Comparison of ENCODE assay signal across 12 mouse cellular contexts in the genomic region with DNA sequence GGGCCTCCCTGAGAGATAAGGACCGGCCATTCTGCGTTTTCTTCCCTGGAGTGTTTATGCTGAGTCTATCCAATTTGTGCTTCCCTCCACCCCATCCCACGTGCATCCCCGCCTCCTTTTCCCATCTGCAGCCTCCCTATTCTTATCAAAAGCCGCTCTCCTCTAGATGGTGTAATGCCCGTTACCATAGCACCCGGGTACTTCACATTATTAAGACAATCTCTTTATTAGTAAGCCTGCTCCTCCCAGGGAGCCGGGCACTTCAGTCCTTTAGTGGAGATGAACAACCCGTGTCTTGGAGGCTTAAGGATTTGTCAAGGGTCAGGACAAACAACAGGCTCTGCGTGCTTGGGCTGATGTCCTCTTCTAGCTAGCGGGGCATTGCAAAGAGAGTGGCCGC. TPM values are rescaled to one million over a fixed set of nuclear protein-coding genes. Genes with fewer than 3 reads are reported as not detected.
DNase-seq lines count a peak whose midpoint lies in the region; ATAC-seq and TF ChIP-seq lines count a peak whose summit lies in the region.
"Had no signal": no experiment of that assay in that cellular context is flagged by ENCODE, and none has a peak within 500 bp of the region (broad histone marks: within the 10 kb centered on the region; RNA-seq: fewer than 3 reads in every experiment).

No protein-coding gene starts in this region.

- no peaks in the 10 kb centered on the region for H3K9me3 ChIP-seq in forebrain, postnatal 0 days (ENCODE audit: low read length)
- H3K9me3 ChIP-seq in midbrain, embryonic 14.5 days (ENCODE audit: control insufficient read depth, low read length), result no peaks in the 10 kb centered on the region
- H3K9me3 ChIP-seq in heart, embryonic 12.5 days (replicated peaks), result no peaks in the 10 kb centered on the region
- H3K9me3 ChIP-seq: limb, embryonic 15.5 days had no signal

- 13% methylated on average over 12 of the region's 12 CpGs for WGBS in forebrain, postnatal 0 days
- WGBS in midbrain, embryonic 14.5 days, result 2% methylated on average over 12 of the region's 12 CpGs
- WGBS in heart, embryonic 12.5 days, result 53% methylated on average over 12 of the region's 12 CpGs

- H3K4me3 ChIP-seq in forebrain, postnatal 0 days (ENCODE audit: low read depth, low read length), result no peak overlapping the region
- no peak overlapping the region for H3K4me3 ChIP-seq in midbrain, embryonic 14.5 days (replicated peaks; ENCODE audit: low read depth, low read length)
- H3K4me3 ChIP-seq in heart, embryonic 12.5 days, result no peak overlapping the region
- H3K4me3 ChIP-seq: limb, embryonic 15.5 days; megakaryocyte, embryonic 14.5 days had no signal

- peak; percentile 88 for ATAC-seq in forebrain, postnatal 0 days
- ATAC-seq in midbrain, embryonic 14.5 days (ENCODE audit: low FRiP score, low TSS enrichment), result peak; percentile 48; the same call in 1 of the 2 replicates
- ATAC-seq in heart, embryonic 12.5 days (ENCODE audit: insufficient number of reproducible peaks, low FRiP score), result no peak

- H3K36me3 ChIP-seq in forebrain, postnatal 0 days (ENCODE audit: insufficient read depth), result no peaks in the 10 kb centered on the region
- no peaks in the 10 kb centered on the region for H3K36me3 ChIP-seq in midbrain, embryonic 14.5 days (ENCODE audit: control insufficient read depth, insufficient read depth, low read length)
- no peaks in the 10 kb centered on the region for H3K36me3 ChIP-seq in heart, embryonic 12.5 days
- H3K36me3 ChIP-seq: limb, embryonic 15.5 days had no signal

- peaks cover 4% of the 10 kb centered on the region; the same call in 1 of the 2 replicates for H3K4me1 ChIP-seq in forebrain, postnatal 0 days (ENCODE audit: insufficient read depth)
- H3K4me1 ChIP-seq in midbrain, embryonic 14.5 days (ENCODE audit: control insufficient read depth, insufficient read depth, low read length), result peaks cover 15% of the 10 kb centered on the region; the same call in 1 of the 2 replicates
- H3K4me1 ChIP-seq in heart, embryonic 12.5 days (replicated peaks), result peaks cover 9% of the 10 kb centered on the region; the same call in 1 of the 2 replicates
- H3K4me1 ChIP-seq: limb, embryonic 15.5 days; megakaryocyte, embryonic 14.5 days had no signal

- 0 out of 2 replicates have a peak overlapping the region, but pooled peaks have one; percentile 22 for H3K27ac ChIP-seq in forebrain, postnatal 0 days (ENCODE audit: low read depth, low read length)
- no peak overlapping the region for H3K27ac ChIP-seq in midbrain, embryonic 14.5 days (replicated peaks; ENCODE audit: low read depth, low read length)
- no peak overlapping the region for H3K27ac ChIP-seq in heart, embryonic 12.5 days (ENCODE audit: poor library complexity, severe bottlenecking)
- H3K27ac ChIP-seq: limb, embryonic 15.5 days had no signal

- H3K27me3 ChIP-seq in forebrain, postnatal 0 days (ENCODE audit: insufficient read depth, low read length), result no peaks in the 10 kb centered on the region
- 0 out of 2 replicates have a peak, but pooled peaks cover 4% of the 10 kb centered on the region for H3K27me3 ChIP-seq in midbrain, embryonic 14.5 days (ENCODE audit: control insufficient read depth, insufficient read depth, low read length)
- H3K27me3 ChIP-seq in heart, embryonic 12.5 days (replicated peaks), result no peaks in the 10 kb centered on the region
- H3K27me3 ChIP-seq: limb, embryonic 15.5 days; megakaryocyte, embryonic 14.5 days had no signal

- H3K4me2 ChIP-seq in forebrain, postnatal 0 days (ENCODE audit: low read depth), result no peak overlapping the region
- H3K4me2 ChIP-seq in midbrain, embryonic 14.5 days (ENCODE audit: low read length), result peak overlapping the region; percentile 10
- H3K4me2 ChIP-seq in heart, embryonic 12.5 days, result no peak overlapping the region
- H3K4me2 ChIP-seq: limb, embryonic 15.5 days had no signal

- no peak for TF ChIP-seq CTCF in brain, embryonic 14.5 days (IDR thresholded peaks at IDR 0.05; ENCODE audit: borderline replicate concordance, extremely low read depth, insufficient read depth, insufficient read length)
- TF ChIP-seq CTCF in forebrain, postnatal 0 days (IDR thresholded peaks at IDR 0.05; ENCODE audit: low read depth), result no peak

- no peak for TF ChIP-seq POLR2A in brain, embryonic 14.5 days (IDR thresholded peaks at IDR 0.05; ENCODE audit: borderline replicate concordance, extremely low read depth, insufficient read depth, insufficient read length, poor library complexity, severe bottlenecking)

- H3K9ac ChIP-seq in forebrain, postnatal 0 days, result no peak overlapping the region
- H3K9ac ChIP-seq in midbrain, embryonic 14.5 days (replicated peaks; ENCODE audit: low read length), result no peak overlapping the region
- no peak overlapping the region for H3K9ac ChIP-seq in heart, embryonic 12.5 days
- H3K9ac ChIP-seq: limb, embryonic 15.5 days had no signal

- DNase-seq in R1 (ENCODE audit: low read depth, low spot score), result peak; percentile 39
- peak; percentile 86 for DNase-seq in brain, embryonic 14.5 days (ENCODE audit: low read depth)
- DNase-seq in forebrain, postnatal 0 days, result no peak
- peak; percentile 71 for DNase-seq in midbrain, embryonic 14.5 days
- no peak for DNase-seq in kidney, postnatal 10 days
- no peak for DNase-seq in lung, postnatal 25 days (ENCODE audit: low spot score)
- DNase-seq: cerebellum, postnatal 10 days; gastrocnemius, postnatal 10 days; kidney, adult 18-20 months had no signal

RNA-seq across cellular contexts. Expression of a gene that starts 14.3 kb away (rescaled TPM):
- polyA plus RNA-seq in brain, embryonic 14.5 days (2012; rRNA removed), result 7.6 and 10.3 TPM in 2 replicates
- total RNA-seq in forebrain, postnatal 0 days (2014; rRNA removed), result 25.9 and 46.0 TPM in 2 replicates
- polyA plus RNA-seq in forebrain, postnatal 0 days (2015; fragmentation: Nextera tagmentation; extraction: Ambion mirVana), result 30.1 and 43.3 TPM in 2 replicates
- 5.2 and 8.2 TPM in 2 replicates for polyA plus RNA-seq in midbrain, embryonic 14.5 days (2014; fragmentation: Nextera tagmentation; extraction: Ambion mirVana)
- polyA plus RNA-seq in heart, embryonic 12.5 days (2016; fragmentation: Nextera tagmentation; extraction: Ambion mirVana), result 1.7 TPM in 2 replicates

Comparison
In these comparisons a context has a peak if more than half of its experiments do, and no peak if none do; other contexts are left out.
1. DNase-seq: peak in R1 (single experiment), brain, embryonic 14.5 days (single experiment) and midbrain, embryonic 14.5 days (single experiment); none in forebrain, postnatal 0 days (single experiment), kidney, postnatal 10 days (single experiment) and lung, postnatal 25 days (single experiment).